Mouse (Mus musculus) fat pad, adult 2 months (tissue): ENCODE results near the gene Ccdc151.

Source experiments
- DNase-seq: peaks from one replicate; pipeline ENCODE4 v3.0.0-alpha.2; 2011; ENCODE audit warnings: low read depth, low spot score; ENCODE audit errors: extremely low read depth

Gene Ccdc151

DNA sequence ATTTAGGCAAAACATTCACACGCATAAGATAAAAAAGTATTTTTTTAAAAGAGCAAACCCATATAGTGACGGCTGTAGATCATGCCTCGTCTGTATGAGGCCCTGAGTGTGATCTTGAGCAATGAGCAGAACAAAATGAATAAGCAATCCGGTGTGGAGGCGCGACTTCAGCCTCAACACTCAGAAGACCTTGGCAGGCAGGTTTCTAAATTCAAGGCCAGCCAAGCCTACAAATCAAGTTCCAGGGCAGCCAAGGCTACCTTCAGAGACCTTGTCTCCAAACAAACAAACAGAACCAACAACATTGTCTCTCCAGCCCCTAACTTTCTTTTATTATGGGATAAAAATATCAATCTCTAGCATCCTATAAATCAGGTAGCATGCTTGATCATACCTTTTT is 2.1 kb downstream of the Ccdc151 start:
- no peak for DNase-seq

DNA sequence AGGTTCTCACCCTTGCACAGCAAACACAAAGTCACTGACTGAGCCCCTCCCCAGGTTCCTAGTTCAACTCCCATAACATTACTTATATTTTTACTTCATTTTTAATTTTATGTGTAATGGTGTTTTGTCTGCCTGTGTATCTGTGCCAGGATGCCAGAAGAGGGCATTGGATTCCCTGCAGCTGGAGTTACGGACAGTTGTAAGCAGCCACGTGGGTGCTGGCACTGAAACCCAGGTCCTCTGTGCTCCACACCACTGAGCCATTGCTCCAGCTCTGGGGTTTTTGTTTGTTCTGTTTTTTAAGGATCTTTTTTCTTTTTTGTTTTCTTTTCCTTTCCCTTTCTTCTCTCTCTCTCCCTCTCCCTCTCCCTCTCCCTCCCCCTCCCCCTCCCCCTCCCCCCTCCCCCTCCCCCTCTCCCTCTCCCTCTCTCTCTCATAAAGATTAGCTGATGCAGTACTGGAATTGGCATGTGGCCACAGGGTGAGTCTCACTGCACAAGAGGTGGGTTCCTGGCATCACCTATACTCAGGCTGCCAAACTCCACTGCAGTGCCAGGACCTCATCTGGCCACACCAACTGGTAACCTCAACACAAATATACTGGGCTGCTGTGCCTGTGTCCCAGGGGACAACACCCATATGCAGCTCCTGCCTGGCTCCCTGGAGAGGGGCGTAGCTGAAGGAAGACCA is 6.1 kb downstream of the Ccdc151 start:
- no peak for DNase-seq

DNA sequence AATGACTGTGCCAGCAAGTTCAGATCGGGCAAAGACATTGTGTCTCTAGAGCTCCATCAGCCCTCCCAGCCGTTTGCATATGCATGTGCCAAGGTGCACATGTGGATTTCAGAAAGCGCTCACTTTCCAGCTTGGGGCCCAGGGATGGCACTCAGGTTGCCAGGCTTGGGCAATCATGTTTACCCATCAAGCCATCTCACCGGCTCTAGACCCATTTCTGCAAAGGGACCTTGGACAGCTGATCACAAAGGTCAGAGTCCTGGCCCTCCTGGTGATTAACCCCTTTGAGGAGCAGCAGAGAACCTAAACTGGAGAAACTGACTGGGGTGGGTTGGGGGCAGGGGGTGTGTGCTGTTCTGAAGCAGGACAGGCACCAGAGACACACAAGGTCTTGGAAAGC is 10.2 kb downstream of the Ccdc151 start:
- DNase-seq, result no peak

DNA sequence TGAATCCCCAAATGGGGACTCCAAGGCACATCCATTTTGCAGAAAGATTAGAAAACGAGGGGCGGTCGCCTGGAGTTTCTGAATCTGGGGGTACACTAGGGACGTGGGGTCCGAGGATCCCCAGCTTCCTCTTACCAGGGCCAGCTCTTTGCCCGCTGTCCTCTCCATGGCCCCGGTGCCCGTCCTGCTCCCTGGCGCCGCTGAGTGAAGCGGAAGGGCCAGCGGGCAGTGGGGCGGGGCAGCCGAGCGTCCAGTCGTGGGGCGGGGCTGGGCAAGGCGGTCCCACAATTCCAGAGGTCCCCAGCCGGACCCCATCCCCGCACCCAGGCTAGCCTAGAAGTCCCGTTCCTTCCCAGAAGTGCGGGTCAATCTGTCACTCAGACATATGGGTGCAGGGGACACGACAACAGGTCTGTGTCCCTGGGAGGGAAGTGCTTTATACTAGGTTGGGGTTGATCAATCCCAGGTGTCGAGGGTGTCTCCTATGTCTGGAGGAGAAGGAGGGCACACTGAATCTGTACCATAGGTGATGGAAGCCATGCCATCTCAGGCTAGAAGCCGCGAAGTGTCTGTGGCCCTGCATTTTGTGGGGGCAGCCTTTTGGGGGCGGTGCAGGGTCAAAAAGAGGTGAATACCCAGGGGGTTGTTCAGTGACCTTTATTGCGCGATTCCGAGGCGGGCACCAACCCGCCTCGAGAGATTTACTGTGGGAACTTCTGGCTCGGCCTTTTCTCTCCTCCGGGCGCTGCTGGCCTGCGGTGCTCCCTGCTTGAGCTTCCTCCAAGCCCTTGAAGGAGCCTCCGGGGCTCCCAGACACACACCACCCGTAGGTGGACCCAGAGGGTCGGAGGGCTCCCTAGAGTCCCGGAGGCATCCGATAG is 13.0 kb downstream of the Ccdc151 start, which contains the start of gene Rgl3:
Gene Rgl3 (minus strand): TSS at position 217 of the 881 bp plus-strand sequence.
- DNase-seq, result no peak

DNA sequence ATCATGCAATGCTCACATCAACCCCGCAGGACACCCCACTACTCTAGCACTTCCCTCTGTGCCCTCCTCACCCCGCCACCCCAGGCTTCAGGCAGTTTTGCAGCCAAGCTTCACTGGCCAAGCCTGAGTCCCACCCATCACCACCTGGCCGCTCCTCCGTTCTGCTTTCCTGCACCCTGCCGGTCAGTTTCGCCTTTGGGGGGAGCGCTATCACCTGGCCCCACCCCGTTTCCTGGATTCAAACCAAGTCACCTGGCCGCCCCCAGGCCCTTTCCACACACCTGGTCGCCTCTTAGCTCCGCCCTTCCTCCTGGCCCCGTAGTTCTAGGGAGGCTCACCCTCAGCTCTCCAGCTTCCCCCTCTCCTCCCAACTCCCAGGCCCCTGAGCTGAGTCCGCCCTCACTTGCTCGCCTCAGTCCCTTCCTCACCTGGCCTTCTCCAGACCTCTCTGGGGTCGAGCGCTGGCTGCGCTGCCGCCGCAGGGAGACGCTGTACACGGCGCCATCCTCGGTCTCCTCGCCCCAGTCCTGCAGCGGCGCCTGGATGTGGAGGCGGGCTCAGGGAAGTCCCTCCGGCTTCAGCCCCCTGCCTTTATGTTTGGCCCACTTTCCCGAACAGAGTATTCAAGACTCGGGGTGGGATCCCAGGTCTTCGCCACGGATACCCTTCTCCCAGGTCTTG is 13.9 kb downstream of the Ccdc151 start:
- DNase-seq, result no peak

DNA sequence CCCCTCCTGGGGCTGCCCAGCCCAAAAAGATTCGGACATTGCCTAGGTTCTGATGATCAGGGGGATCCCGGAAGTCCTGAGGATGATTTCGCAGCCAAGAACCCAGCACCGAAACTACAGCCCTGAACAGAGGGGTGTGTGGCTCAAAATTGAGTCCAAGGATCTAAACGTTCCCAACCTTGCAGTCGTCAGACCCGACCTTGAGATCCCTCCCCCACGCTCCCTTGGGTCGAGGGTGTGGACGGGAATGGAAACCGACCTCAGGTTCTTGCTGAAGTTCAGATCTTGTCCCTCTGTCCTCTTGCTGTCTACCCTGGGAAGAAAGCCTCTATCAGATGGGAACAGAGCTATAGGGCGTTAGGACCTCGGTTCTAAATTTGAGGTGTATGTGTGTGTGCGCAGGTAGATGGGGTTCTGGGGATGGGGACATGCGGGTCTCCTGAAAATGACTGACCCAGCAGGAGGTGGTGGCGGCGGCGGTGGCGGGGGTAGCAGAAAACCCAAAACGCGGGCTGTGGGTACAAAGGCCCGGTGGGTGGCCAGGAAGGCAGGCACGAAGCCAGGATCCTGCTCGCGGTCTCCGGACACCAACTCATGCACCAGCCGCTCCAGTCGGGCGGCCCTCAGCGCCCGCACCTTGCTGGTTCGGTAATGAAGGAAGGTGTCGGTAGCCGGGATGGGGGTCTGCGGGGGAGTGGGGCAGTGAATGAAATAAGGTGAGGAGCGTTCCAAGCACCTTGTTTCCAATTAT is 14.7 kb downstream of the Ccdc151 start:
- no peak for DNase-seq

DNA sequence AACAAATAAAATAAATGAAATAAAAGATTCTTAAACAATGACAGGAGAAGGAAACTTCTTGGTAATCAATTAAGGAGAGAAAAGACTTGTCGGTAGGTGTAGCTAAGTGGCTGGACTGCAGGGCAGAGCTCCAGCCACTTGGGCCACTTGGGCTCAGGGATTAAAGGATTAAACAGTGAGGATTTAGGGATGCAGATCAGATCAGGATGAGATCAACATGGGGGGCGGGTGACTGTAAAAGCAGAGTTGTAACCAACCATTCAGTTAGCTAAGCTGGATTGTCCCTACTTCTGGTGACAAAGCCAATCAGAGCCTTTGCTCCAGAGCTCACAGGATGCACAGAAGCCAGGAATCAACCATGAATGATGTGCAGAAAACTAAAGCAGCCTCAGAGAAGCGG is 18.5 kb downstream of the Ccdc151 start:
- DNase-seq, result no peak

DNA sequence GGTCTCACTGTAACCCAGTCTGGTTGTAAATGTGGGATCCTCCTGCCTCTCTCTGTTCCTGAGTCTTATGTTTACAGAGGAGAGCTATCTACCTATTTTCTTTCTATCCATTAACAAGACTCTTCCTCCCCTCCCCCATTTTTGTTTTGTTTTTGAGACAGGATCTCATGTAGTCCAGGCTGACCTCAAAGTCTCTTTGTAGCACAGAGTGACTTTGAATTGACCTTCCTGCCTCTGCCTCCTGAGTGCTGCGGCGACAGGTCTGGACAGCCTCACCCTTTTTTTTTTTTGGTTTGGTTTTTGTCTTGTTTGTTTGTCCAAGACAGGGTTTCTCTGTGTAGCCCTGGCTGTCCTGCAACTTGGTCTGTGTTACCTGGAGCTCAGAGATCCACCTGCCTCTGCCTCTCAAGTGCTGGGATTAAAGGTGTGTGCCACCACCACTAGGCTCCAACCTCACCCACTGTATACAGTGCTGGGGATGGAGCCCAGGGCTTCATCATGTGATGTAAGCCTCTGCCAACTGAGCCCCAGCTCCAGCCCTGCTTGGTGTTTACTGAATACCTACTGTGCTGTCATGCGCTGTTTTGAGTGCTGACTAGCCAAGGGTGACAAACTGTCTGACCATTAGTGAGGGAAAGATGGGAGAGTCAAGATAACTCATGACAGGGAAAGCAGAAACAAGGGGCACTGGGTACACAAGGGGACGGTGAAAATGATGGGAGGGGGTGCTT is 23.9 kb downstream of the Ccdc151 start:
- DNase-seq, result no peak

DNA sequence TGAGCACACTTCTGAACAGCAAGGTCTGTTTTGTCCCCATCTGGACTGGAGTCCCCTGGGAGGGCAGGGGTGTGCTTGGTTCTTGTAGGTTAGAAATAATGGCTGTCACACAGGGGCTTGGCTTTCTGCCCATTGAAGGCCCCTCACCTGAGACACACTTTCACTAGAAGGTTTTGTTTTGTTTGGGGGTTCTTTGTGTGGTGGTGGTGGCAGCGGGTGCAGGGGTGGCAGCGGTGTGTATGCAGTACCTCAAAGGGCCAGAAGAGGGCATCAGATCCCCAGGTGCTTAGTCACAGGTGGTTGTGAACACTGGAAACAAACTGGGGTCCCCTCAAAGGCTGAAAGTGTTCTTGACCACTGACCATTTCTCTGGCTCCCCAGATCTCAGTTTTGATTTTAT is 24.5 kb downstream of the Ccdc151 start:
- DNase-seq, result no peak

DNA sequence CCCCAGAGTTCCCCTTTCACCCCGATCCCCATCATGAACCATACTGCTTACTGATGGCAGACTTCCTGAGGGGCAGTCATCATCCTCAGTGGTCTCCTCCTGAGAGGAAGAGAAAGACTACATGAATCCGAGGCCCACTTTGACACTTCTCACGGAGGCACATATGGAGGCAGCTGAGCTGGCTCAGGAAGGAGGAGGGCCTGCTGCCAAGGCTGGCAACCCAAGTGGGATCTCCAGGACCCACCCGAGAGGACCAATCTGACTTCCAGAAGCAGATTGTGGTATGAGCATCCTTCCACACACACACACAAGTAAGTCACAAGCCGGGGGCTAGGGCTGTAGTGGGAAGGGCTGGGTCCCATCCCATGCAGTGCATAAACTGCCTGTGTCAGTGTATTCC is 25.1 kb downstream of the Ccdc151 start:
- DNase-seq, result no peak

DNA sequence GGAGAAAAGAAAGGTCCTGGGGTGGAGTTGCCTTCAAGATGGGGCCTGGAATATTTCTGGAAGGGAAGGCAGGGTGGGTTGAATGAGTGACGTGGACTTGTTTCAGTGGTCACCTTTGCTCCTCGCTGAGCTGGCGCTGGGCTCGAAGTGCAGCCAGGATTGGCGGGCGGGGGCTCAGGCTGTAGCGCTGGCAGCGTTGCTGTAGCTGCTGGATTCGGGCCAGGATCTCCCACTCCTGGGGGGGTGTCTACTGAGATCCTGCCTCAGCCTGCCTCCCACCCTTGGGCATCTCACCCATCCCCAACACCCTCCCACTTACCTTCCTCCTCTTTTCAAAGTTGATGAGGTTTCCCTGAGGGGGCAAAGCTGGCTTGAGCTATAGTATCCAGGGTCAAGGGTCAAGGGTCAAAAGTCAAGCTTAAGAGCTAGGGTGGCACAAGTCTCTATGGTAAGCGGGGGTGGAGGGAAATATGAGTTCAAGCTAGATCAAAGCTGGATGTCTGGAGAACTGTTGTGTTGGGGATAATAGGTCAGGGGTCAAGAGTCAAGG is 25.7 kb downstream of the Ccdc151 start:
- DNase-seq, result no peak

DNA sequence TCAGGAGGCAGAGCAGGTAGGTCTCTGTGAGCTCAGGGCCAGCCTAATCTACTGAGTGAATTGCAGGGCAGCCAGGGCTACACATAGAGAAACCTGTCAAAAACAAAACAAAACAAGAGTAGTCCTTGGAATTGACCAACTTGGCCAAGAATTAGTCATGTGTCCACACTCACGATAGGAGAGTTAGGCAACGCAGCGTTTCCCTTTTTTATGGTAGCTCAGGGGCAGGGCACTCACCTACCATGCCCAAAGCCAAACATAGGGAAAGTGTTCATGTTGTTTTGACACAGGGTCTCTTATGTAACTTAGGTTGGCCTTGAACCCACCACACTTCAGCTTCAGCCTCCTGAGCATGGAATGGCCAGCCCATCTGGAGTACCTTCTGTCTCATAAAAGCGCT is 33.1 kb downstream of the Ccdc151 start:
- DNase-seq, result no peak

DNA sequence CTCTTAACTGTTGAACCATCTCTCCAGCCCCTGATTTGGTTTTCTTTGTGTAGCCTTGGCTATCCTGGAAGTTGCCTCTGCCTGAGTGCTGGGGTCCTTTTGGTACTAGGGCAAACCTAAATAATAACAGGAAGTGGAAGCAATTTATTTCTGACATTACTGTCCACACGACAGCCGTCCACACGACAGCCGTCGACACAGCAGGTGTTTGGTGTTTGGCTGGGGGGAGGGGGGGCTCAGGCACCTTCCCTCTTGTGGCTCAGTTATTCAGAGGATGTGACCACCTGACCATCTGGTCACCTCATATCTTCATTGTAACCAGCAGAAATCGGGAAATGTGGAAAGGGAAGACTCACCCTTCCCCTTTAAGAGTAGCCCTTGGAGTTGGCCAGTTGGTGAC is 33.6 kb downstream of the Ccdc151 start:
- DNase-seq, result no peak

DNA sequence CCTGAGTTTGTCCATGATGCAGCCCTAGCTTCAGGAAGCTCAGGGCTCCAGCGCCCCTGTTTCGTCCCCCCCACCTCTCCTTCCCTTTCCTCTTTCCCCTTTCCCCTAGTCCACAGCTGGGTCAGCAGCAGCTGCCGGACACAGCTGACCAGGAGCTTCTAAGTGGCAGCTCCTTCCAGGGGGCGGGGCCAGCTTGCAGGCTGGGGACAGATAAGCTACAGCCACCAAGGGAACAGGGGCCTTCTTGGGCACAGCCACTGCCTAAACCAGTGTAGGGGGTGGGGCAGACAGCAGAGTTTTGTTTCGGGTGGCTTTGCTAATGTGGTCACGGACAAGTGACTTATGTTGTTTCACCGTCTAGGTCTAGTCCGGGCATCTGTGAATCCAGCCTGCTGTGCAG is 39.0 kb downstream of the Ccdc151 start, which contains the start of gene Epor:
Gene Epor (minus strand): TSS at position 90 of the 400 bp plus-strand sequence.
- DNase-seq, result no peak

DNA sequence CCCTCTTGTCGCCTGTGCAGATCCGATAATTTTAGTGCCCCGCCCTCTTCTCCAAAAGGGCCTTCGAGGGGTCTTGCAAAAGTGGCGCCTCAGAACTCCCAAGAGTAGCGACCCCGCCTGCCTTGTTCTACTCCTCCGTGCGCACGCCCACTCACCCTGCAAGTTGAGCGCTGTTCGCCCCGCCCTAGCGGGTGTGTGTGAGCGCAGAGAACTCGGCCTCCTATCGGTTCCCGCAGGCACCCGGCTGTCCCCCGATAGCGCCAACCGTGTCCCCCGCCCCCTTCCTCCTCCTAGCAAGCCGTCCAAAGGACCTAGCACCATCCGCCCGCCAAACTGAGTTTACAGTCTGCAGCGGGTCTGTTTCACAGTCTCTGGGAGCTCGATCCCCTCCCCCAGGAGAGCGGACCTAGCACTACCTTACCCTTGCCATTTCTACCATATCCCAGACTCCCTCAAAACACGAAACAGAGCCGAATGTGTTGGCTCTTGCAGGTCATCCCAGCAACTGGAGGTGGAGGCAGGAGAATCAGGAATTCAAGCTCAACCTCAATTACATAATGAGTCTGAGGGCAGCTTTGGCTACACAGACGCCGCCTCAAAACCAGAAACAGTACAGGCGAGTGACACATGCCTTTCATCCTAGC is 39.9 kb downstream of the Ccdc151 start:
- DNase-seq, result no peak

DNA sequence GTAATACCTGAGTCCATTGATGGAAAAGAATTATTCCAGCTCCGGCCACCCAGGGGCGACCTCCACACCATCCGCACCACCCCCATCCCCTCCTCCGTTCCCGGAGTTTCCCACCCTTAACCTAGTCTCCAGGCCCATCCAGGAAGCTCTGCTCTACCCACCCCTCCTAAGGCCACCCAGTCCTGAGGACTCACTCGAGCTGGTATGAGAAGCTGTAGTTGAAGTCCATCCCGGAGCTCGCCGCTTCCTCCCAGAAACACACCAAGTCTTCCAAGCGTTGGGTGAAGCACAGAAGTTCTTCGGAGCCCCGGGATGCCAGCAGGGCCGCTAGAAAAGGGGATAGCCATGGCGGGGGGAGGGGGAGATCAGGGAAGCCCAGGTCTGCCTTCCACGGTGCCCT is 40.4 kb downstream of the Ccdc151 start:
- no peak for DNase-seq

DNA sequence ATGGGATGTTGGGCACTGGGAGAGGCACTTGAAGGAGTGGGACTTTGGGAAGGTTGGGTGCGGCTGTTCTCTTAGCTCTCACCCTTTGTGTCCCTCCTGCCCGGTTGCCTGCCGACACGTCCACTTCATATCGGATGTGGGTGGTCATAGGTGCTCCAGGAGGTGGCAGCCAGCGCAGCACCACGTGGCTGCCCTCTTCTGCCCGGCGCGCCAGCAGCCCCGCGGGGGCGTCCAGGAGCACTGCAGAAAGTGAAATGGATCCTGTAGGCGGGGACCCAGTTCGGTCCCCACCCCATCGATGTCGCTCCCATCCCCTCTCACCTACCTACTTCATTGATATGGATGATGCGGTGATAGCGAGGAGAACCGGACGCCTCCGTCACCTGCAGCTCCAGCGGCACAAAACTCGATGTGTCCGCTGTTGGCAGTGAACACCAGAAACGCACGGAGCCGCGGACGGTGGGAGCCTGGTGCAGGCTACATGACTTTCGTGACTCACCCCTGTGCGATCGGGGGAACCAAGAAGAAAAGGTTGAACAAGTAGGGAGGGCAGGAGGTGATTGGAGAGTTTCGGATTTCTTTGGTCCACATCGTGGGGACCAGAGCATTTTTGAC is 41.0 kb downstream of the Ccdc151 start:
- DNase-seq, result no peak

DNA sequence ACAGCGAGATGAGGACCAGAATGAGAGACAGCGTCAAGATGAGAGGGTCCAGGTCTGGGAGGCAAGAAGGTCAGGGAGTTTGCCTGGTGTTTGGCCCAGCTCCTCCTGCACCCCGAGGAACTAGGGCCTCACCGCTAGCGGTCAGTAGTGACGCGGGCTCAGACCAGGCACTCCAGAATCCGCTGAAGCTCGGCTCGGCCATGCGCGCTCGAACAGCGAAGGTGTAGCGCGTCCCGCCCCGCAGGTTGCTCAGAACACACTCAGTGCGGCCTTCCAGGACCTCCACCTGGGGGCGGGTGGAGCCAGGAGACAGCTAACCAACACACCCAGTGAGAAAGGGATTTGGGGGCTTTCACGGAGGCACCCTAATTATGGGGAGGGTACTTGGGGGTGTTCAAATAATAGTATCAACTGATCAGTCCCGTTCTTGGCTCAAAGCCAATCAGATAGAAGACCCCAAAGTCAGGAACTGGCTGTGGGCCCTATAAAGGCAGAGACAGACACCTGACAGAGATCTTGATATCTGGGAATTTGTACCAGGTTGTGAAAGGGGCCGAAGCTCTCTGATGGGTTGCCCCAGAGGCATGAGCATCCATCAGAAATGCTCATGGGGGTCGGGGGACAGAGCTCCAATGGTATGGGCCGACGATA is 41.8 kb downstream of the Ccdc151 start:
- DNase-seq, result no peak

DNA sequence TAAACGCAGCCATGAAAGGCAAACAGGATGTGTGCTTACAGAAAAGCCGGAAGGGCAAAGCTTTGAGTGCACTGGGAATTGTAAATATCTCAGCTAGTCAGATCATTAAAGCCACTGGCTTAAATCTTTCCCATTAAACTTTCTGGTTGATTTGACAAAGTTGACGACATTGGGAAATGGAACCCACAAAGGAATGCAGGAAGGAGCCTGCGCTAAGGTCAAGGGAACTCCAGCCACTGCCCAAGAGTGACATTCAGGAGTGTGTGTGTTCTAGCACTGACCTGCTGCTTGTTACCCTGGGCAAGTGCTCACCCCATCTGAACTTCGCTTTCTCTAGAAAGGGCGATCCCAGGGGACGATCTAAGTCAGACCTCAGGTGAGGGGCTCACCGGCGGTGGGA is 42.3 kb downstream of the Ccdc151 start:
- DNase-seq, result no peak
